8 mouse cellular contexts compared by ENCODE assay signal in genomic region chr19:40270351-40271307, GRCm38 (mm10). TPM values are rescaled to one million over a fixed set of nuclear protein-coding genes. Genes with fewer than 3 reads are reported as not detected.
DNase-seq lines count a peak whose midpoint lies in the region; ATAC-seq and TF ChIP-seq lines count a peak whose summit lies in the region.

No protein-coding gene starts in this region.

- H3K27me3 ChIP-seq in forebrain, embryonic 16.5 days (replicated peaks; ENCODE audit: control insufficient read depth, insufficient read depth, low read length): peaks cover 19% of the 10 kb centered on the region
- H3K27me3 ChIP-seq in intestine, embryonic 16.5 days (replicated peaks; ENCODE audit: control insufficient read depth, insufficient read depth, low read length): no peaks in the 10 kb centered on the region

- peak overlapping the region; percentile 57 for H3K9ac ChIP-seq in forebrain, embryonic 16.5 days (replicated peaks; ENCODE audit: low read depth, low read length)
- peak overlapping the region; percentile 89 for H3K9ac ChIP-seq in intestine, embryonic 16.5 days (ENCODE audit: low read depth, low read length)

- no peak; the same call in 1 of the 2 replicates for TF ChIP-seq POLR2A in lung, adult 2 months (IDR thresholded peaks at IDR 0.05; ENCODE audit: borderline replicate concordance, extremely low read depth, low read depth, low read length)

- intact Hi-C loops in left cerebral cortex, postnatal 14 days (cut with DNase I): no loop called here

- 10% methylated on average over 63 of the region's 63 CpGs for WGBS in lung, adult 2 months
- WGBS in forebrain, embryonic 16.5 days: 8% methylated on average over 63 of the region's 63 CpGs
- WGBS in intestine, embryonic 16.5 days: 7% methylated on average over 63 of the region's 63 CpGs

- TF ChIP-seq CTCF in lung, adult 2 months (IDR thresholded peaks at IDR 0.05; ENCODE audit: insufficient read depth, low read length): no peak

- peaks cover 6% of the 10 kb centered on the region; the same call in 1 of the 2 replicates for H3K4me1 ChIP-seq in lung, adult 2 months (ENCODE audit: control insufficient read depth, insufficient read depth, low read length)
- peaks cover 17% of the 10 kb centered on the region for H3K4me1 ChIP-seq in forebrain, embryonic 16.5 days (replicated peaks; ENCODE audit: control insufficient read depth, insufficient read depth, low read length)
- peaks cover 21% of the 10 kb centered on the region for H3K4me1 ChIP-seq in intestine, embryonic 16.5 days (ENCODE audit: control insufficient read depth, insufficient read depth, low read length)

- H3K4me2 ChIP-seq in forebrain, embryonic 16.5 days (ENCODE audit: low read length): peak overlapping the region; percentile 98
- H3K4me2 ChIP-seq in intestine, embryonic 16.5 days (ENCODE audit: low read depth, low read length): peak overlapping the region; percentile 78

- no peak overlapping the region for H3K27ac ChIP-seq in forebrain, embryonic 16.5 days (ENCODE audit: low read length)
- peak overlapping the region; percentile 76 for H3K27ac ChIP-seq in intestine, embryonic 16.5 days (ENCODE audit: low read length)

- H3K4me3 ChIP-seq in lung, adult 2 months (replicated peaks; ENCODE audit: extremely low read depth, low read depth, low read length): peak overlapping the region; percentile 88
- H3K4me3 ChIP-seq in forebrain, embryonic 16.5 days (replicated peaks; ENCODE audit: low read length): peak overlapping the region; percentile 56
- peak overlapping the region; percentile 82 for H3K4me3 ChIP-seq in intestine, embryonic 16.5 days (ENCODE audit: low read length)

- no peaks in the 10 kb centered on the region for H3K36me3 ChIP-seq in forebrain, embryonic 16.5 days (ENCODE audit: control insufficient read depth, insufficient read depth)
- H3K36me3 ChIP-seq in intestine, embryonic 16.5 days (ENCODE audit: control insufficient read depth, insufficient read depth, low read length): no peaks in the 10 kb centered on the region

- DNase-seq in lung, adult 2 months: peak; percentile 62
- no peak for DNase-seq in lung, postnatal 10 days
- DNase-seq in adrenal gland, postnatal 36 days: peak; percentile 51 to 53
- peak; percentile 56 to 63 for DNase-seq in lung, postnatal 4 days
- peak; percentile 30 to 39 for DNase-seq in spleen, postnatal 14 days (ENCODE audit: low spot score in 2 of 2)
- DNase-seq in left cerebral cortex, postnatal 14 days (ENCODE audit: low spot score in 2 of 2): no peak

- H3K9me3 ChIP-seq in forebrain, embryonic 16.5 days (ENCODE audit: control insufficient read depth, low read length): no peaks in the 10 kb centered on the region
- H3K9me3 ChIP-seq in intestine, embryonic 16.5 days (ENCODE audit: control insufficient read depth, low read length): no peaks in the 10 kb centered on the region

- ATAC-seq in forebrain, embryonic 16.5 days: peak; percentile 45
- ATAC-seq in intestine, embryonic 16.5 days: peak; percentile 52

RNA-seq across cellular contexts. Expression of gene Pdlim1, which starts 1.0 kb away (rescaled TPM):
- polyA plus RNA-seq in lung, adult 2 months (2012; rRNA removed): 119 and 148 TPM in 2 replicates
- 10 to 100 TPM; 14.8 to 22.5 TPM for total RNA-seq in adrenal gland, postnatal 36 days (2021)
- 12.5 and 18.3 TPM in 2 replicates for polyA plus RNA-seq in forebrain, embryonic 16.5 days (2015; fragmentation: Nextera tagmentation; extraction: Ambion mirVana)
- 217 and 222 TPM in 2 replicates for polyA plus RNA-seq in intestine, embryonic 16.5 days (2015; fragmentation: Nextera tagmentation; extraction: Ambion mirVana)
- total RNA-seq in left cerebral cortex, postnatal 14 days (2021): 10 to 100 TPM; 16.6 to 16.9 TPM

Comparison
In these comparisons a context has a peak if more than half of its experiments do, and no peak if none do; other contexts are left out.
1. DNase-seq: peak in lung, adult 2 months (single experiment), adrenal gland, postnatal 36 days (2 of 2), lung, postnatal 4 days (2 of 2) and spleen, postnatal 14 days (2 of 2); none in lung, postnatal 10 days (single experiment) and left cerebral cortex, postnatal 14 days (0 of 2).
2. Peak in every context shown above with its lines, with median percentiles within 50 percentile points of each other: H3K4me3 ChIP-seq.